Mouse (Mus musculus) A20 (cell line): ENCODE measurements at regions not wholly inside any gene's neighbourhood (a gene's known extent, or its start where the extent isn't known, plus 50 kb on each side); places are given as distances from the start of the nearest gene placed in this dataset.

Experiments used
- DNase-seq: peaks from one replicate; pipeline ENCODE4 v3.0.0-alpha.2; 2011; ENCODE audit warnings: low read depth, low spot score

DNA sequence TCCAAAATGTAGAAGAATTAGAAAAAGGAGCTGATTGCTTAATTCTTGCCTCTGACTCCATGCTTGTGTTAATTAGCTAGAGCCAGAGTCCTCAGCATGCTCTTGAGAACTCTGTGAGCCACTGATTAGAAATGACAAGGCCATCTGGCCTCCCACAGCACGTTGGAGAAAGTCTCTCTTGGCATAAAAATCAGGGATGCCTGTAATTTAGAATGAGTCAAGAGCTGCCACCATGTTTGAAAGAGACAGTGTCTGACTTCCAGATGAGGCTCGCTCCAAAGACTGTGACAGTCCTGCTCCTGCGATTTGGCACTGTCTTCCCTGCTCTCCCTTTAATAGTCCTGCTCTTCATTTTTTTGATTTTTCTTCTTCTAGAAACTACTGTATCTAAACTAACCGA is 374.6 kb downstream of the Ipo11 start:
- no peak for DNase-seq

- no peak for DNase-seq
Observed at GRCm38 (mm10) chr13:106525406-106526206, 411.2 kb downstream of the Ipo11 start.

DNA sequence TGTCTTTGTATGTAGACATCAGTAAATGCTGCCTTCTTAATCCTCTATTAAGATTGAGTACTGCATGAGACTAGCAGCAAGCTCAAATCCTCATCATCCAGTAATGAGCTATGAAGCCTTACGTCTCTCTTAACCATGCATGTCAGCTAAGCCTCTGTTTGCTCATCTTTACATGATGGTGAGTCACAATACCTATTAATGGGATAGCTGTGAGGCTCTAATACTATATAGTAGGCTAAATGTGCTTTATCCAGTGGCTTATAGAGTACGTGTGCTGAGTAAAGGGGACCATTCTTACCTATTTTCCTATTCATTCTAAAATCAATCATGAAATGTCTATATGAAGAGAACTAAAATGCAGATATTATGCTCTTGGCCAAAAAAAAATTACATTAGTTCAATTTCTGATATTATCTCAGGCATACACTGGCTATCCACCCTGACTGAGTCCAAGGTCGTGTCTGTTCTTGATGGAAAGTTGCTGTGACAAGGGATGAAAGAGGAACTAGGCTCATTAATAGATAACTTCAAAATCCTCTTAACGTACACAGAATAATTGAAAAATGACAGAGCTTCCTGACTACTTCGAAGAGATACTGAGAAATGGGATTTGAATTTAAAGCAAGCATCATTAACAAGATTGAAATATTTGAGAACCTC is 422.1 kb downstream of the Ipo11 start:
- DNase-seq = no peak

GRCm38 (mm10) chr13:106513669-106514068 is 423.1 kb downstream of the Ipo11 start:
- no peak for DNase-seq

DNA sequence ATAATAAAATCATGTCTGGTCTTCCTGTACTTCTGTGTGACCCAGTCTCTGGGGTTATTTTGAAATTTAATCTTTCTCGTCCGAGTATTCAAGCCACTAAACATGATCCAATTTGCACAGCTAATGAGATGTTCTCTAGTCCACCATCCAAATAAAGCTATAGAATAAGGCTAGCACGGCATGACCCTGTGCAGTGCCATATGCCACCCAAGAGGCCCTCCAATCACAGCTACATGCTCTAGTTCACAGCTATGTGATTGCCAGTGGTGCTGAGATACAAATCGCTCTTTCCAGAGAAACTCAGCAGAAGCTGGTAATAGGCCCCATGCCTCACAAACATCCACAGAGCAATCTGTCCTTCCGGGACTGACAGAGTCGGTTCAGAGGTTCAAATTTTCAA is 426.3 kb downstream of the Ipo11 start:
- no peak for DNase-seq

DNA sequence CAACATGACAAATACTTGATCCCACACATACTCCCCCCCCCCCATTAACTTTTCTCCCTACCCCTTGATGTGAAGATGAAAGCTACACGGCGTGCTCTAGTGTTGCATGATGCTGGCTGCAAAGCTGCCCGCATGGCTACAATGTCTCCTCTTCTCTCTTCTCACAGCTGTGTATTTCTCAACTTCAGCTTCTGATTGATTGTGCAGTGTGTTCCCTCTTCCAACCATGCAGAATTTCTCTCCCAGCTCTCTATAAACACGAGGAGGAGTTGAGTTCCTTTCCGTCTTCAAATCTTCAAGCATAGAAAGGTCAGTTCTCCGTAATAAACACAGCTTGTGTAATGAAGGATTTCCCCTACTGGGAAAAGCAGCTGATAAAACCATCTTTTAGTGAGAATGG is 435.5 kb downstream of the Ipo11 start:
- DNase-seq = no peak

DNA sequence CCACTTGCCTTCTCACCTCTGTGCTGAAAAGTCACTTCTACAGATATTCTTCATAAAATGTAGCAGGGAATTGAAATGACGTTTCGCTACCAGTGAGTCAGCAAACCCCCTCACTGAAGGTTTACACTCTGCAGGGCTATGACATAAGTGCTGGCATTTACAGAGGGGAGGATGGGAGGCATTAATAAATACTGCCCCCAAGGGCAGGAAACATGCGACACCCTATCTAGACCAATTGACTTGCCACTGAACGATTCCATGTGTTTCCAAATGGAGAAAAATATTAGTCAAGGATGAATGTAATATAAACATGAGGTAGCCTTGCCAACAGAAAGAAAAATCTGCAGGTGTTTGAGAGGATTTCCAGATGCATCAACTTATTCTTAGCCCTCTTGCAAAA is 465.5 kb downstream of the Ipo11 start:
- DNase-seq = no peak

- DNase-seq = no peak
Observed at GRCm38 (mm10) chr13:106454366-106454927, 482.3 kb downstream of the Ipo11 start.

GRCm38 (mm10) chr13:106432165-106432564 is 504.6 kb downstream of the Ipo11 start:
- no peak for DNase-seq

GRCm38 (mm10) chr13:106406608-106407038 is 530.1 kb downstream of the Ipo11 start:
- no peak for DNase-seq

DNA sequence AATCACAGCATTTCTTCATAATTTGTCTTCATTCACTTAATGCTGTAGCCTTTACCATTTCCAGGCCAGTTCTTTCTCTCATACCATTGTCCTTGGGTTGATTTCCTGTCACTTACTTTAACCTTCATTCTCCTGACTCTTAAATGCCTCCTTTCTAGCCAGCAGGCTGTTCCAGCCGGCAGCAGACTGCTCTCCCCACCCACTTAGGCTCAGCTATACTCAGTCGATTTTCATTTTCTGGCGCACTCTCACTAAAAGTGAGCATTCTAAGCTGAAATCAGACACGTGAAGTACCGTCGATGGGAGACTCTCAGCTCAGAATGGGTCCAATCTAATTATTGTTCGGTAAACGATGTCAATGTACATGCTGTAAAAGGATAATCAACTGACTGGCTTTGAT is 544.1 kb downstream of the Ipo11 start:
- DNase-seq = no peak

DNA sequence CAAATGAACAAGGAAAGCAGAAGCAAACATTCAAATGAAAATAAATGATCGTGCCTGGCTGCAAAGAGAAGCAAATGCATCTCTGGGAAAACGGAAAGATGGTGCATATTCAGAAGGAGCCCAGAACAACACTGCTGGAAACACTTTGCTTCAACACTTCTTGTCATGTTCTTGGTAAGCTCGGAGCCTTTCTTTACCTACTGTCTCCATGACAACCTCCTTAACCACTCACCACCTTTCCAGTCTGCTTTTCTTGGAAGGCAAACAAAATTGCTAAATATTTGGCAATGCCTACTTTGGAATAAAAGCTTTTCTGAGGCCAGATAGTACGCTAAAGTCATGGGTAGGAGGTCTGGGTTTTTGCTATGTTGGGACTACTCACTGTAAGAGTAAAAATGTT is 548.1 kb downstream of the Ipo11 start:
- no peak for DNase-seq

DNA sequence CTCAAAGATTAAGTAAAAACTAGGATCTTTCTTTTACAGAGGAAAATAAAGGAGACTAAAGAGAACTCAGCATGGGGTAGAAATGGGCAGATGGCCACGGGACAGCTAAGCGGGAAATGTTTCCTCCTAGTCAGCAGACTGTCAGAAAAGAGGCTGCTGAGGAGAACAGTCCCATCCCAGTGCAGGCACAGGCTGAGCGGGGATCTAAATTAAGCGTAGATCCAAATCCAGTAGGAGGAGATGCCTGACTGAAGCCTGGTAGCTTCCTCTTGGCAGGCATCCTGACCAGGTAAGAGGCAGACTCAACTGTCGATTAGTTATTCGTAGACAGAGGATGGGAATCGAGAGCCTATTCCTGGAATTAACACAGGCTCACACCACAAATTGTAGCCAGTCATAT is 569.2 kb downstream of the Ipo11 start:
- DNase-seq = no peak

- no peak for DNase-seq
Observed at GRCm38 (mm10) chr13:106352614-106353409, 583.9 kb downstream of the Ipo11 start.

GRCm38 (mm10) chr13:106332025-106332424 is 604.7 kb downstream of the Ipo11 start:
- DNase-seq = no peak

- no peak for DNase-seq
Observed at GRCm38 (mm10) chr13:106318980-106319379, 617.8 kb downstream of the Ipo11 start.

- DNase-seq = no peak
Observed at GRCm38 (mm10) chr13:106318476-106318875, 618.3 kb downstream of the Ipo11 start.

- DNase-seq = no peak
Observed at GRCm38 (mm10) chr13:106317300-106317699, 619.5 kb downstream of the Ipo11 start.

- DNase-seq = no peak
Observed at GRCm38 (mm10) chr13:106281181-106281580, 655.6 kb downstream of the Ipo11 start.

DNA sequence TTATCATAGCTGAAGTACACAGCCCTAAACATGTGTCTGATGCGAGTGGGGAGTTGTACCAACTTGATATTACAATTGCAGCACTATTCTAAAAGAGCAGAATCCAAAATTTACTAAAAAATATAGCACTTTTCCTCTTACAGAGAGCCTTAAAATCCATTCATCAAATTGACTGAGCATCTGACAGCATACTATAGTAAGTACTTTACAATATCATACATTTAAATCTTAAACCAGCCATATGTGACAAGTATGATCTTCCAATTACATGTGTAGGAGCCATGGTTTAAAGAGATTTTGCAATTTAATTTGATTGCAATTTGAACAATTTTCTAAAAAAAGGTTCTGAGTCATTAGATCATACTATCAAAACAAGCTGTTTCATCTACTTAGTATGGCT is 676.9 kb downstream of the Ipo11 start:
- DNase-seq = no peak
